Mouse (Mus musculus): ENCODE measurements at regions not wholly inside any gene's neighbourhood (a gene's known extent, or its start where the extent isn't known, plus 50 kb on each side); places are given as distances from the start of the nearest gene placed in this dataset.

DNA sequence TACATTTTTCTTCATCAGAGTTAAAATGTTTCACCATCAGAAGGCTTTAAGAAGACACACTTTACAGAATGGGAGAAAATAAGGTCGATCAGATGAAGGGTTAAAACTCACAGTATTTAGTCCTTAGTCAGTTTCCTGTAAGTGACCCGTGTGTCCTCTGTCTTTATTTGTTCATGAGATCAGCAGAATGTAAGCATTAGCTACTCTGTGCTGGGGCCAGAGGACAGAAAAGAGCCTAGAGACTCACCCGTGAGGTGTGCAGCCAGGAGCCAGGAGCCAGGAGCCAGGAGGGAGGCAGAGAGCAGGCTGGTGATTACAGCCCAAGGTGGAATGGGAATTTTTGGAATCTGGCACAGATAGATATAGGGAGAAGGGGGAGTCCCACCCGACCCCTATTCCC is 180.0 kb upstream of the Msx2 start:
- TF ChIP-seq TCF12 (IDR thresholded peaks at IDR 0.05; ENCODE audit: insufficient read depth, poor library complexity, severe bottlenecking) (no peak), POLR2A (IDR thresholded peaks at IDR 0.05; ENCODE audit: insufficient read length, low read depth) (no peak), TCF3 (IDR thresholded peaks at IDR 0.05; ENCODE audit: insufficient read length, low read depth) (no peak), MAX (IDR thresholded peaks at IDR 0.05; ENCODE audit: low read depth) (no peak), USF1 (IDR thresholded peaks at IDR 0.05; ENCODE audit: low read depth) (no peak)

Data from myocyte (in vitro differentiated cells).